Mouse (Mus musculus) kidney, postnatal 10 days (tissue): Measurements from ENCODE around the gene Tmem235.

Experiments
- DNase-seq: peaks from one replicate; pipeline ENCODE4 v3.0.0; 2021; ENCODE audit warnings: mixed read lengths

Gene Tmem235

DNA sequence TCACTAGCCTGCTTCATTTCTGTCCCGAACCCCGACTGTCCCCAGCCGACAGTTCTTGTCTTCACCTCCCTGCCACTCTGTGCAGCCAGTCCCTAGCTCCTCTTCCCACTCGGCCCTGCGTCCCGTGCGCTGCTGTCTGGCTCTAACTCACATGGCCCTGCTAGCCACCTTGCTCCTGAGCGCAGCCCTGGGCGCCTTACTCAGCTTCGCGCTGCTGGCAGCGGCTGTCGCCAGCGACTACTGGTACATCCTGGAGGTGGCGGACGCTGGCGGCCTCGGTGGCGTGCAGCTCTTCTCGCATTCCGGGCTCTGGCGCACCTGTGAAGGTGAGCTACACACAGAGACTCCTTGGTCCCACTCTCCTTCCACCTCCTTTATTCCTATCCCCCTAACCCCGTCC, at the start of gene Tmem235:
Gene Tmem235, plus strand, starts transcription at position 152 of the 400 bp plus-strand sequence.
- no peak for DNase-seq

DNA sequence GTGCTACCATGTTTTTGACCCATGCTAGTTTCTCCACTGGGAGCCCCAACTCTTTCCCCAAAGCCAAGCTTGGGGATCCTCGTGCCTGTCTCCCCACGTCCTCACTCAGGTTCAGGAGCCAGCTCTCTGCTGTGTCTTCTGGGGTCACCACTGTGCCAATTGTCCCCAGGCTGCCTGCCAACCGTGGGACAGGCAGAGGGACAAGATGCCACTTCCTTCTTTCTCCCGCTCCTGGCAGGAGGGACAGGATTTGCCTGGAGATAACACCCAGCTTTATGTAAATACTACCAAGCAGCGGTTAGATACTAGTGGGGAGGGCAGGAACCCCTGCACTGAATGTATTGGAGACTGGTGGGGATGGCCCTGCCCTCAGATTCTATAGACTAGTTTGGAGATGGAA, 46.7 kb upstream of the Tmem235 start:
- DNase-seq, result no peak

DNA sequence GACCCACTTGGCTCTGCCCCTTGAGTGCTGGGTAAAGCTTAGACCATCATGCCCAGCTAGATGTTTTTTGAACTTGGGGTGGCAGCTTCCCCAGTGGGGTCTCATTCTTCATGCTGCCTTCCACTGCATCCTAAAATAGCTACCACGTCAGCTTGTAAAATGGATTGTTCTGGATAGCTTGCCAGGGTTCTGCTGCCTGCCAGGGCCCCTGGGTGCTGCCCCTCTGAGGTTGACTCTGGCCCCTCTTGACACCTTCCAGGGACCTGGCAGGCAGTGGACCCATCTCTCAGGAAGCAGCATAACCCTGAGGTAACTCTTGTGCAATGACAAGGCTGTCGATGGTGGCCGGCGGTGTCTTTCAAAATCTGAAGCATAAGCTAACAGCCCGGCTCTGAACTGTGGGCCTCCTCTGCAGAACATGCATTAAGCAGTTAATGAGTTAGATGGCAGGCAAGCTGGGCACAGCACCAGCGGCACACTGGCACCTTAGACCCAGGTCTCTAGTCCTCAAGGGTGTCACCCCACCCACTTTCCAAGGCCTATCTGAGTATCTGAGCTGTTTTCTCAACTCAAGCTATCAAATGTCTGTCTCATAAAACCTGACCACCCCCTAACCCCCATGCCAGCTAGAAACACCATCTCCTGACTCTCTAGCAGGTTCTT, 45.7 kb upstream of the Tmem235 start:
- DNase-seq, result no peak

DNA sequence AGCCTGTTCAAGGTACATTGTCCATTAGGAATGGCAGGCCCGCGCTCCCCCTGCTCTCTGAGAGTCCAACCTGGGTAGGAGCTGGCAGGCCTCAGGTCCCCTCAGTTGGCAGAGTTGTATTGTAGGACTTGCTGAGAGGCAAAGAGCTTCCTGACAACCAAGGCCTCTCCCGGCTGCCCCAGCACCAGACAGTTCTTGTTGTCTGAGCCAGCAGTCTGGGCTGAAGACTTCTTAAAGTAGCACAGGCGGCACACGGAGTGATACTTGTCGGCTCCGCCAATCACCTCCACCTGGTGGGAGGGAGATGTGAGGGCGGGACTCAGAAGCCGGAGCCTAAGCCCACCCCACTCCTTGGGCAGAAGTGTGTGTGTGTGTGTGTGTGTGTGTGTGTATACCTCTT, 44.7 kb upstream of the Tmem235 start:
- DNase-seq, result peak; percentile 34

DNA sequence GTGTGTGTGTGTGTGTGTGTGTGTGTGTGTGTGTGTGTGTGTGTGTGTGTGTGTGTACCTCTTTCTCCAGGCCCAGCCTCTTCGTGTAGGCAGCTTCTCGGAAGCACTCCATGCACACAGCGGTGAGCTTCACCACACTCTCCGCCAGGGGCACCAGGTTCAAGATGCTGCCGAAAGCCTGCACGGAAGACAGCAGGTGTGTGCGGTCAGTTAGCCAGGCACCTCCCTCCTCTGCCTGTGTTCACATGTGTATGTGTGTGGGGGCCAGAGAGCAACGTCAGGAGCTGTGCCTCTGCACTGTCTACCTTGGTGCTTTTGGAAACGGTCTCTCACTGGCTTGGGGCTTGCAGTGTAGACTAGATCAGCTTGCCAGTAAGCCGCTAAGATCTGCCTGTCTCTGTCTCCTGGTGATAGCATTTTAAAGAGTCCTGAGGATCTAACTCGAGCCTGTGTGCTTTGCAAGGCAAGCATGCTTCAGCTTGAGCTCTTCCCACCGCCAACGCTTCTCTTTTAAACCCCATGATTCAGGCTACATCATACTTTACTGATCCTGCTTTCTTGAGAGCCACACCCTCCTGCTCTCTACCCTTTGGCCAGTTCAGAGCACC, 44.1 kb upstream of the Tmem235 start:
- no peak for DNase-seq

DNA sequence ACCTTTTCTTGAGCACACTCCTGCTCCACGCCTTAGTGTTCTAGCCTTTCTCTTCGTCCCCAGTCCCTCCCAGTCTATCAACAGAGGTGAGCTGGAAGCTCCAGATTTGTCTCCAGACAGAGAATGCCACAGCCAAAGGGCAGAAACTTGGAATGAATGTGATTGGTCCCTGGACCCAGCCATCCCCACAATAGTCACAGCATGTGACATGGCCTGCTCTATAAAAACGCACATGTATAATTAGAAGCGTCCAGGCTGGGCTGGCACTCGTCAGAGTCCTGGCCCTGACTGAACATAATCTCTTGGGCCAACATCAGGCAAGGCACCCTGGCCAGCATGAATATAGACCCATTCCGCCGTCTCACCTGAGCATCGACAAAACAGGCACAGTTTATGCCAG, 41.5 kb upstream of the Tmem235 start:
- no peak for DNase-seq

DNA sequence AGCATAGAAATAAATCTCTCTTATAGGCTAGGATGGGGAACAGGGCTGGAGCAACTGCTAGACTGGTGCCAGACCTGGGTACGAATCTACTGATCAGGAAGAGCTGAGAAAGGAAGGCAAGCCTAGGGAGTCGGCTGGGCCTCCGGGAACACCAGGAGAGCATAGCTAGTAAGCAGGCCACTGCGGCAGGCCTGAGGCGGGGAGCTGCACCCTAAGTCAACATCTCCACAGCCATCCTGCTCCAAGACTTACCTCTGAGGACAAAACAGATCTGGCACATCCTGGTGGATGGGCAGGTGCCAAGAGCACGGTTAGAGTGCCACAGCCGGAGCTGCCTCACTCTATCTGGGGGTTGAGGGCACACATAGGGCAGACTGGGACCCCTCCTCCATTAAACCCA, 40.4 kb upstream of the Tmem235 start:
- no peak for DNase-seq

DNA sequence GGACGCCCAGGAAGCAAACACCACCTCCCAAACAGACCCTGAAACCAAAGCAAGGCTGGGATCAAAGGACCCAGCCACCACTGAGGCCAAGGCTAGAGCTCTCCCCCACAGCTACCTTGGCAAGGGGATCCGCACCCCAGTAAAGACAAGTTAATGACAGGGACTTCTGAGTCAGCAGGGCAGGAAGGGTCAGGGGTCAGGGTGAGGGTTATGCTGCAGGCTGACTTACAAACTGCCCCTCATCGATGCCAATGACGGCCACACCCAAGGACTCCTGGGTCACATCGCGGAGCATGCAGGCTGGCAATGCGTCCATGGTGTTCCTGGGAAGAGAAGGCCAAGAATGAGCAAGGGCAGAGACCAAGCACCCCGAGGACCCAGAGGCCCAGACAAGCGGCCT, 38.7 kb upstream of the Tmem235 start:
- DNase-seq, result no peak

DNA sequence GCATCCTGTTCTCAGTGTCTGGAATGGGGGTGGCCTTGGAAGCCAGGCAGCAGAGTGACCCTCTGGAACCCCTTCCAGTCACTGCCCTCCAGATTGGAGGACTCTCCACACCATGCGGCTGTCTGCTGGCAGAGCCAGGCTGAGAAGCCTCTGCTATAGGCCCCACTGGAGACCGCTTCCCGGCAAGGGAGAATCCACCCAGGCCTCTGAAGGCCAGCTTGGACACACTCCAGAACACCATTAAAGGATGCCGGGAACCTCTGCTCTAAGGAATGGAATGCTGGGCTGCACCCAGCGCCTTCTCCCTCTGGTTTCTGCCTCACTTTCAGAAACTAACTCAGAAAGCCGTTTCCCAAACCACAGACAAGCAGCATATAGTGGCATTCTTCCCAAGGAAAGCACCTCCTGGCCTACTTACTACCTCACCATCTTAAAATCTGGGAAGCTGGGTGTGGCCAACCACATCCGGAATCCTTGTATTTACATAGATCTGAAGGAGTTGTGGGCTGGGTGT, 37.8 kb upstream of the Tmem235 start:
- peak; percentile 70 for DNase-seq

DNA sequence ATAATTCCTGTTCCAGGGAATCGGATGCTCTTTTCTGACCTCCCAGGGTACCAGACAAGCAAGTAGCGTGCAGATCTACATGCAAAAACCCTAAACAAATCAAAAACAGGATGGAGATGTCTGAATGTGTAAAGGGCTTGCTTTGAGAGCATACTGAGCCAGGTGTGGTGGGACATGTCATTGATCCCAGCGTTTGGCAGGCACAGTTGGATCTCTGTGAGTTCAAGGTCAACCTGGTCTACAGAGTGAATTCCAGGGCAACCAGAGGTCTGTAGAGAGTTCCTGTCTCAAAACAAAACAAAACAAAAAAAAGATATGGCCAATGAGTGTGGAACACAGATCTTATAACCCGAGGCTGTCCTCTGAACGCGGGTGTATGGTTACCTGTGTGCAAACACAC, 37.1 kb upstream of the Tmem235 start:
- DNase-seq, result no peak

DNA sequence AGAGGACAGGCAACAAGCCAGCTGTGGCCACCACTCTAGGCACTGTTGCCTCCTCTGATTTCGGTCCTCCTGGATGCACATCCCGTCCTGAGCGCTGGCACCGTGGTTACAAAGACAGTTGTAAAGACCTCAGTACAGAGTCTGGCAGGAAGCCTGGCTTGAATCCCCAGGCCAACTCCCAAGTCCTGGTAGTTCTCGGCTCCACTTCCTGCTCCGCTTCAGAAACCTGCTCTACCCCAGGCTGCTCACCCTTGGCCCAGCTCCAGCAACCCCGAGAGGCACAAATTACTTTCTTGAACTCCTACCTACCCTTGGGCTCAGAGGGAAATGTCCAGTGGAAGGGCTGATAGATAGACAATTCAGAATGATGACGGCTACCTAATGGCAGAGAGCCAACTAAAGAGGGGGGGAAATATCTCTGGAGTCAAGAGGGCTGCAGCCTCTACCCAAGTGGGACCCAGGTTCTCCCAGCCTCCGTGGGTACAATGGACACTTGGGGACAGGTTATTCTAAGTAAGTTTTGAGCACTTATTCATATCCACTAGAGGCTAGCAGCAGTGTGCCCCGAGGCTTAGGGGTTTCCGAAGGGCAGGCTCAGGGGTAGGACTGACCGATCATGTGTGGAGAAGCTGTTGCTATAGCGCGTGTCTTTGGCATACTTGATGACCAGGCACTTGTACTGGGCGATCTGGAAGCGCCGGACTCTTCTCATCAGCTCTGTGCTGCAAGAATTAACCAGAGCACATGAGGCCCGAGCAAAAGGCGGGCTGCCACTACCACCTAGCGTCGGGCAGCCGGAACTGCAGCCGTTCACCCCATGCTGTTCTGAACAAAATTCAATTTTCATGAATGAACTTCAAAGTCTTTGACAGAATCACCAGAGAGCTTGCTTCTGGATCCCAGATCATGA, 36.2 kb upstream of the Tmem235 start:
- peak; percentile 89 for DNase-seq

DNA sequence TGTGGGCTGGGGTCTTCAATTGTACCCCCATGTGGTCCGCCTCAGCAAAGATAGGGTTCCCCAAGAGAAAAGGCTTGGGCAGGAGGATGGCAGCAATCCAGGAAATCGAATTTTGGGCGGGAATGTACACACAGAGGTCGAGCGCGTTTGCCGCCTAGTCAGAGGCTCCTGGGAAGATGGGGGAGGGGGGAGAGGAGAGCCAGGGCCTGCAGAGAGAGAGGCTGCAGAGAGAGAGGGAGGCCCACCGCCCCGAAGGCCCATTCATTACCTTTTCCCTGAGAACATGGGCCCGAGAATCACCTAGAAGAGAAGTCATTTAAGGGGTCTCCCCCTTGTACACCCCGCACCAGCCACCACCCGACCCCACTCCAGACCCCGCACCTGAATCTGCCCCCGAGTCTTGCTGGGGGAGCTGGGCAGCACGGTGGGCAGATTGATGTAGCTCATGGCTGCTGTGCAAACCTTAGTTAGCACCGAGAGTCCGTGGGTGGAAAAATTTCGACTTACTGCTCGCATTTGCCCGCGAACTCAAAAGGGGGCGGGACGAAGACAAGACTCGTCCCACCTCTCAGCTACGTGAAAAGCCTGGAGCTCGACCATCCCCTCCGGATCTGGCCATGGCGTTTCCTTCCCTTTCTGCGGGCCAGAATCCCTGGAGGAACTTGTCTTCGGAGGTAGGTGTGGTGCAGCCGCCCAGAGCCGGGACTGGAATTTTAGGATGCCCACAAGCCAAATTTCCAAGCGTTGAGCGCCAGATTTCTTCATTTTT, 35.0 kb upstream of the Tmem235 start, which contains the start of the genes Afmid and Tk1:
Gene Afmid, plus strand, starts transcription at position 592 of the 769 bp plus-strand sequence.
Gene Tk1, minus strand, starts transcription at position 760 of the 769 bp plus-strand sequence.
- peak; percentile 90 for DNase-seq

DNA sequence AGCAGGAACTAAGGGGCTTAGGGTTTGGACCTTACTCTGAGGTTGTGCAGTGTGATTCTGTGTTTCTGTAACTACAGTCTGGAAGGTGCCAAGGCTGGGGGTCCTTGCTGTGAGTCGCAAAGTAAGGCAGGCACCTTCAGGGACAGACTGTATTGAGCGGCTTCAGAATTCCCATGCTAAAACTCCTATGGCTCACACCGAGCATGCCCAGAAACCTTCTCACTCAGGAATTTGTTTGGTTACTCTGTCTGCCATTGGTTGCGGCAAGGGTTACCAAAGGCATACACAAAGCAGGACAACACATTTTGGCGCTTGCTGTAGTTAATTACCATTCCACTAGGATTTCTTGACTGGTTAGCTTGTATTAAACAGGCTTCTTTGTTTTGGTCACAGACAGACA, 34.4 kb upstream of the Tmem235 start:
- DNase-seq, result no peak

DNA sequence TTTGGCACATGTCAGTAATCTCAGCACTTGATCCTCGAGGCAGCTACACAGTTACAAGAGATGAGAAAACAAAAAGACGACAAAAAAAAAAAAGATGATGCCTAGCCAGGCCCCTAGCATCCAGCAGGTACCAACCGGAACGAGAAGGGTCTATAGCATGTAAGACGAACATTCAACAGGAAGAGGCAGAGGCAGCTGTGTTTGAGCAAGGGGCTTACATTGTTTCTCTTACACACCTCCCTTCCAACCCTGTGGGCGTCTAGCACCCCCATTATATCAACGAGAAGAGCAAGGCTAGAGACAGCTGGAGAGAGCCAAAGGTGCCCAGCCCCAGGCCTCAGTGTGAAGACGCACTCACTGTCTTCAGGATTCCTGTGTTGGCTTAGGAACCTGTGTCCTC, 33.6 kb upstream of the Tmem235 start:
- DNase-seq, result no peak

DNA sequence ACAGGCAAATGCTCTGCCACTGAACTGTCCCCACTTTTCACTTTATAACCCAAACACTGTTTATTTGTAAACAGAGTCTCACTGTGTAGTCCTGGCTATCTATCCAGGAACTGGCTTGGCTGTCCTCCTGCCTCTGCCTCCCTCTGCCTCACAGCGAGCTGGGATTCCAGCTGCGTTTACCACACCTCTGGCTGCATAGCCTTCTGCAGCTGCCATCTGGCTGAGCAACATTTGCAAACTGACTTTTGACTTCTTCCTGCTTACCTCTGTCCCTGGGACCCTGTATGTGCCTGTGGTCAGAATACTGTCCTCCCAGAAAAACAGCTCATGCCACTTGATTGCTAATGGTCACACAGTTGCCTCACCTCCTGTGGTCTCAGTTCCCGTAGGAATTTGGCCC, 33.2 kb upstream of the Tmem235 start:
- no peak for DNase-seq

DNA sequence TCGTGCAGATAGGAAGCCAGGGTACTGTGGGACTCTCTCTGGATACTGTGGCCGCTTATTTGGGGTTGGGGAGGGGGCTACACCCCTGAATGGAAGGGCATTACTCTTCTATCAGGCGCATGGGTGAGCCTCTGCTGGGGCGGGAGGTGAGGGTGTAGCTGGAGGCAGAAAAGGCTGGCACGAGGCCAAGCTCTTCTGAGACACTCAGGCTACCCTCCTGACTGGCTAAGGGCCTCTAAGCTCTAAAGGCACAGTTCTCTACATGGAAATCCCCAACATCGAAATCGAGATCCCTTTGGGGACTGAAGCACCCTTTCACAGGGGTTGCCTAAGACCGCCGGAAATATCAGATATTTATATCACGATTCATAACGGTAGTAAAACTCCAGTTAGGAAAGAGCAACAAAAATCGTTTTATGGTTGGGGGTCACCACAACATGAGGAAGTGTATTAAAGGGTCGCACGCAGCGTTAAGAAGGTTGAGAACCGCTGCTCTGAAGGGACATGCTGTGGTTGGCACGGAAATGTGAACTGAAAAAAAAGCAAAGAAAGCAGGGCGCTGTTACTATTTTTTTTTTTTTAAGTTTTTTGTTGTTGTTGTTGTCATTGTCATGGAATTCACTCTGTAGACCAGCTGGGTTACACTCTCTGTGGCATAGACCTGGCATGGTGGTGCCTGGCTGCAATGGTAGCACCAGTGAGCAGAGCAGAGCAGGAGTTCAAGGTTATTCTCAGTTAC, 32.2 kb upstream of the Tmem235 start:
- peak; percentile 80 for DNase-seq

DNA sequence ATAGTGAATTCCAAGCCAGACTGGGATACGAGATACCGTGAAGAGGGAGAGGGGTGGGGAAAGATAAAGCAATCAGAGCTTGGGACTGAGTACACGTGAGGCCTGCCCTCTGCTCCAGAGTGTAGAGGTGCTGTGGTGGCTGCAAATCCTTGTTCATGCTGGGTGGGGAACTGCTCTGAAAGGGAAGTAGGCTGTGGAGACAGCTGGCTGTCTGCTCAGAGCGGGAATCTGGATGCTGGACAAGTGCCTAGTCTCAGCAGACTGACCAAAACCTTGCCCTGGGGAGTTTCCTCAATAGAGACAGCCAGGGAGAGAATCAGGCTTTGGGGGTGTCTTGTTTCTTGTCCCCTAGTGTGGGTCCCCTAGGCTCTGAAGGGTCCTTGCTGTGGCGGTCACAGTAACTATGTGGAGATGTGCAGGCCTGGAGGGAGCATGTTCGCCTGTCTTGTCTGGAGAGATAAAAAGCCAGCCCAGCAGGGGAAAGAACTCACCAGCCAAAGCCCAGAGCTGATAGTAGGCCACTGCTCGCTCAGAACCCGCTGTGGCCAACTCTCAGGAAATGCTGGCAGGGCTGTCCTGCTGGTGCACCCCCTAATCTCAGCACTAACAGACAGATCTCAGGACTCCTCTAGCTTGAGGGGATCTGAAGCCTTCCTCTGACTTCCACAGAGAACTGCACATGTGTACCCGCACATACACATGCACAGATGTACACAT, 31.5 kb upstream of the Tmem235 start:
- DNase-seq, result peak; percentile 72

DNA sequence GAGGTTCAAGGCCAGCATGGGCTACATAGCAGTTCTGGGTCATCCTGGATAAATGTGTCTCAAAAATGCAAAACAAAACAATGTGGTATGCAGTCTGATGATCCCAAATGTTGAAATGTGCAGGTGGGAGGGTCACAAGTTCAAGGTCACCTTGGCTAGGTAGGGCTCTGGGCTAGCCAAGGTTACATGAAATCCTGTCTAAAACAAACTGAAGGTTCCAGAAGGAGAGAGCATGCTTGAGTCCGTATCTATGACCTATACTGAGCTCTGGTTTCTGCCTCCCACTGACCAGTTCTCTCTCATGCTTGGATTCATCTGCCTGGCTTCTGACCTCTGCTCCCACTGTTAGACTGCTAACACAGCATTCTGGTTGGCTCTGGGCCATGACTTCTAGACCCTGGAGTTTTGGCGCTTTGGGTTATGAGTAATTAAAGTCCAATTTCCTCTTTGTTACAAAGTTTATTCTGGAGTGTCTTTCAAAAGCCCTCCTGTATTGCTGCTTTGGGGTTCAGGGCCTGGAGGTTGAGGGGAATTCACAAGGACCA, 30.8 kb upstream of the Tmem235 start:
- peak; percentile 92 for DNase-seq

DNA sequence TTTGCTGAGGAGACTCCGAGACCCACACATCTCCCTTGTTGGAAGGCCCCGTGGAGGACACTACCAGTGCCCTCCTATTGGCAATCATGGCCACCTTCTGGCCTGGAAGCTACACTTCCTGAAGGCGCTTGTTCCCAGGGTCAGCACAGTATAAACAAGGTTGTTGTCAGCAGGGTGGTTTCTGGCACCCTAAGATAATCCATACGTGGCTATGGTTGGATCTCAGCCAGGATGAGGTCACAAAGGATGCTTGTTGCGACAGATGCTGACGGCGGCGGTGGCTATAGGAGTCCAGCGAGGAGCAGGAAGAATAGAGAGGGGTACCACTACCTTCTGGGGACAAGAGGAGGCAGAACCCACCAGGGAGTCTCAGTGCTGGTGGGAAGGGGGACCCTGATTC, 30.2 kb upstream of the Tmem235 start:
- no peak for DNase-seq

DNA sequence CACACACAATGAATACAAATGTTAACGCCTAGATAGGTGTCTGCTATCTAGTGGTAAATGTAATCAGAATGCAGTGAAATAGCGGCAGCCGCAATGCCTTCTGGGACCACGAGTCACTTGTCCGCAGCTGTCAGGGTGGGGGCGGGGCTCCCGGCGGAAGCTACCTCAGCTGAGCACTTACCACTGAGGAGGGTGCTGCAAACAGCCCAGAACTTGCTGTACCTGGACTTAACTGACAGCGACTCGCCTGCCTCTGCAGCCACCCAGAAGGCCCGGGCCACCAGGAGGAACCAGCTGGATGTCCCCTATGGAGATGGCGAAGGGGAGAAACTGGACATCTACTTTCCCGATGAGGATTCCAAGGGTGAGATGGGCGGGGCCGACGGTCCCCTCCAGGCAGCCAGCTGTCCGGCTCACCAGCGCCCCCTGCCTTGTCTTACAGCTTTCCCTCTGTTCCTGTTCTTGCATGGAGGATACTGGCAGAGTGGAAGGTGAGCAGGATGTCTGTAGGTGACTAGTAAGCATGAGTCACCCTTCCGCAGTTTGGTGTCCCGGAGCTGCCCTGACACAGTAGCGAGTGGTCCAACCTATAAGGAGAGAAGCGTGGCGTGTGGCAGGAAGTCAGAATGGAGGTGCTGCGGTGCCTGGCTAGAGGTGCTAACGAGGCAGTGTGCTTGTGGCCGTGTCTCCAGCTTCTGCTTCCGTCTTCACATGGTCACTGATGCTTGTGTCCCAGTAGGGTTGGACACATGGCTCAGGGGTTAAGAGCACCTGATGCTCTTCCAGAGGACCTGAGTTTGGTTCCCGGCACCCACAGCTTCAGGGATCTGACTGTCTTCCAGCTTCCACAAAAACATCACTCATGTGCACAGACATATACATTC, 28.2 kb upstream of the Tmem235 start:
- DNase-seq, result peak; percentile 85
